Mouse (Mus musculus) myocyte (in vitro differentiated cells): ENCODE measurements around the gene Cnot6. TPM values are rescaled to one million over a fixed set of nuclear protein-coding genes. Genes with fewer than 3 reads are reported as not detected.

Experiments
- H3K27me3 ChIP-seq: one replicate; pipeline ENCODE4 v1.6.1; 2011; ENCODE audit not compliant: control insufficient read depth, insufficient read depth, insufficient read length
- H3K36me3 ChIP-seq: one replicate; pipeline ENCODE4 v1.6.1; 2011; ENCODE audit not compliant: control insufficient read depth, insufficient read depth
- H3K4me2 ChIP-seq: one replicate; pipeline ENCODE4 v1.6.1; 2011; ENCODE audit warnings: low read depth, control low read depth
- H3K4me3 ChIP-seq: one replicate; pipeline ENCODE4 v1.5.1; 2011; ENCODE audit warnings: mild to moderate bottlenecking, control low read depth, moderate library complexity
- H3K79me2 ChIP-seq: one replicate; pipeline ENCODE4 v1.6.1; 2011; ENCODE audit not compliant: control insufficient read depth, insufficient read depth
- H3ac ChIP-seq: one replicate; pipeline ENCODE4 v1.6.1; 2011; ENCODE audit not compliant: control insufficient read depth, insufficient read length
- CEBPB ChIP-seq: IDR thresholded peaks from 2 replicates; pipeline ENCODE4 v1.6.1; 2011; ENCODE audit warnings: mild to moderate bottlenecking, moderate library complexity; ENCODE audit not compliant: poor library complexity, insufficient read depth, severe bottlenecking
- E2F4 ChIP-seq: IDR thresholded peaks from one replicate; pipeline ENCODE4 v1.6.1; 2011; ENCODE audit warnings: mild to moderate bottlenecking, control low read depth, moderate library complexity; ENCODE audit not compliant: insufficient read depth
- MAX ChIP-seq: IDR thresholded peaks from one replicate; pipeline ENCODE4 v1.6.1; 2011; ENCODE audit warnings: low read depth, mild to moderate bottlenecking, control low read depth
- MYOD1 ChIP-seq, 3 experiments: IDR thresholded peaks; one replicate each; pipeline ENCODE4 v1.6.1; 2011; ENCODE audit warnings: control low read depth in 2 of 3, low read depth in 2 of 3, mild to moderate bottlenecking in 2 of 3, moderate library complexity in 1 of 3; ENCODE audit not compliant: insufficient read length in 2 of 3, control insufficient read depth in 1 of 3
- MYOG ChIP-seq, 3 experiments: IDR thresholded peaks; one replicate each; pipeline ENCODE4 v1.6.1; 2011; ENCODE audit warnings: control low read depth in 2 of 3, low read depth in 2 of 3, mild to moderate bottlenecking in 2 of 3; ENCODE audit not compliant: insufficient read length in 2 of 3, control insufficient read depth in 1 of 3, insufficient read depth in 1 of 3
- POLR2A ChIP-seq: IDR thresholded peaks from one replicate; pipeline ENCODE4 v1.6.1; 2011; ENCODE audit warnings: low read depth, mild to moderate bottlenecking, control low read depth, moderate library complexity; ENCODE audit not compliant: insufficient read length
- POLR2AphosphoS2 ChIP-seq: IDR thresholded peaks from one replicate; pipeline ENCODE4 v1.6.1; 2011; ENCODE audit warnings: low read depth, control low read depth; ENCODE audit not compliant: insufficient read length
- REST ChIP-seq: IDR thresholded peaks from one replicate; pipeline ENCODE4 v1.6.1; 2011; ENCODE audit warnings: mild to moderate bottlenecking, control low read depth, moderate library complexity; ENCODE audit not compliant: insufficient read depth, insufficient read length
- SRF ChIP-seq: IDR thresholded peaks from one replicate; pipeline ENCODE4 v1.6.1; 2011; ENCODE audit warnings: low read depth; ENCODE audit not compliant: control insufficient read depth, insufficient read length
- TCF12 ChIP-seq: IDR thresholded peaks from one replicate; pipeline ENCODE4 v1.6.1; 2011; ENCODE audit warnings: mild to moderate bottlenecking, control low read depth; ENCODE audit not compliant: poor library complexity, insufficient read depth, severe bottlenecking
- TCF3 ChIP-seq: IDR thresholded peaks from one replicate; pipeline ENCODE4 v1.6.1; 2011; ENCODE audit warnings: low read depth, control low read depth; ENCODE audit not compliant: insufficient read length
- USF1 ChIP-seq: IDR thresholded peaks from one replicate; pipeline ENCODE4 v1.6.1; 2011; ENCODE audit warnings: low read depth, mild to moderate bottlenecking, control low read depth, moderate library complexity
- polyA plus RNA-seq: library from polyadenylated mRNA; unstranded; fragments of >200 nt; fragmentation: generic; extraction: Trizol; gene quantifications from one replicate; pipeline ENCODE4 v1.2.1, GENCODE M21; 2012; ENCODE audit warnings: missing spikeins

The Cnot6 gene
- polyA plus RNA-seq, 1 experiment, result 12.1 TPM

GRCm38 (mm10) chr11:49702014-49702413 is 10.5 kb downstream of the Cnot6 start:
- Histone ChIP-seq H3ac (no peak overlapping the region), H3K4me2 (no peak overlapping the region)

GRCm38 (mm10) chr11:49699079-49699478 is 13.4 kb downstream of the Cnot6 start:
- Histone ChIP-seq H3K4me3 (no peak overlapping the region), H3K4me2 (no peak overlapping the region), H3K36me3 (peaks cover 33% of the 10 kb centered on the region), H3K27me3 (no peaks in the 10 kb centered on the region), H3ac (no peak overlapping the region), H3K79me2 (peaks cover 99% of the 10 kb centered on the region)
- TF ChIP-seq POLR2A (no peak), SRF (no peak), TCF3 (no peak)

More at GRCm38 (mm10) chr11:49702014-49702413, 10.5 kb downstream of the Cnot6 start:
- Histone ChIP-seq H3K4me3 (no peak overlapping the region), H3K36me3 (peaks cover 47% of the 10 kb centered on the region), H3K27me3 (no peaks in the 10 kb centered on the region), H3K79me2 (peaks cover 99% of the 10 kb centered on the region)
- TF ChIP-seq USF1, result no peak
- TF ChIP-seq POLR2AphosphoS2, result no peak
- TF ChIP-seq REST, result no peak
- TF ChIP-seq TCF3, result no peak
- TF ChIP-seq CEBPB, result no peak
- TF ChIP-seq TCF12, result no peak
- no peak for TF ChIP-seq MYOD1 (IDR thresholded peaks at IDR 0.05; ENCODE audit: control insufficient read depth in 1 of 3, insufficient read length in 2 of 3, low read depth in 2 of 3)
- TF ChIP-seq MYOG (IDR thresholded peaks at IDR 0.05; ENCODE audit: control insufficient read depth in 1 of 3, insufficient read depth in 1 of 3, insufficient read length in 2 of 3, low read depth in 2 of 3), result no peak
- TF ChIP-seq SRF, result no peak
- no peak for TF ChIP-seq POLR2A
- TF ChIP-seq E2F4, result no peak
- TF ChIP-seq MAX, result no peak

- TF ChIP-seq USF1 (no peak), E2F4 (no peak), TCF3 (no peak), TCF12 (no peak), POLR2A (no peak), MYOG (IDR thresholded peaks at IDR 0.05; ENCODE audit: control insufficient read depth in 1 of 3, insufficient read depth in 1 of 3, insufficient read length in 2 of 3, low read depth in 2 of 3) (no peak), CEBPB (no peak), MYOD1 (IDR thresholded peaks at IDR 0.05; ENCODE audit: control insufficient read depth in 1 of 3, insufficient read length in 2 of 3, low read depth in 2 of 3) (no peak), SRF (no peak), REST (no peak), POLR2AphosphoS2 (no peak), MAX (no peak)
- H3K36me3 ChIP-seq, result peaks cover 31% of the 10 kb centered on the region
- H3K79me2 ChIP-seq, result peaks cover 99% of the 10 kb centered on the region
- no peaks in the 10 kb centered on the region for H3K27me3 ChIP-seq
- H3ac ChIP-seq, result no peak overlapping the region
- no peak overlapping the region for H3K4me2 ChIP-seq
- no peak overlapping the region for H3K4me3 ChIP-seq
Measured at GRCm38 (mm10) chr11:49697779-49698178, 14.7 kb downstream of the Cnot6 start.

DNA sequence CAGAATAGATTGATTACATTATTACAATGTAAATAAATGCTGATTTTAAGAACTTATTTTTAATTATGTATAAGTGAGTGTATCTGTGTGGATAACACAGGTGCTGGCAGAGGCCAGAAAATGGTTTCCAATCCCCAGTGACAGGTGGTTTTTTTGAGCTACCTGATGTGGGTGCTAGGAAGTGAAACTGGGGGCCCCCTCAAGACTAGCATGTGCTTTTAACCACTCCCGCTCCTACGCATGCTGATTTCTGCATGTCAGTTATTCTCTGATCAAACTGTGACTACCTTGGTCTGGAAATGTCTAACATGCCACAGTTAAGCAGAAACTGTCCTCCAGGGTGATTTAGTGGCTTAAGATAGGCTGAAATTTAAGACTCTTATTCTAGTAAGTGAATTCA is 16.1 kb downstream of the Cnot6 start:
- TF ChIP-seq MAX (no peak), POLR2A (no peak), SRF (no peak), TCF3 (no peak)
- peaks cover 99% of the 10 kb centered on the region for H3K79me2 ChIP-seq
- H3K4me3 ChIP-seq, result no peak overlapping the region
- no peak overlapping the region for H3ac ChIP-seq
- peaks cover 25% of the 10 kb centered on the region for H3K36me3 ChIP-seq
- H3K4me2 ChIP-seq, result no peak overlapping the region
- no peaks in the 10 kb centered on the region for H3K27me3 ChIP-seq

GRCm38 (mm10) chr11:49695695-49696094 is 16.8 kb downstream of the Cnot6 start:
- no peak overlapping the region for H3K4me2 ChIP-seq
- TF ChIP-seq REST (no peak), USF1 (no peak), MAX (no peak), SRF (no peak), CEBPB (no peak), POLR2AphosphoS2 (no peak), TCF12 (no peak), E2F4 (no peak), TCF3 (no peak), POLR2A (no peak), MYOG (IDR thresholded peaks at IDR 0.05; ENCODE audit: control insufficient read depth in 1 of 3, insufficient read depth in 1 of 3, insufficient read length in 2 of 3, low read depth in 2 of 3) (no peak), MYOD1 (IDR thresholded peaks at IDR 0.05; ENCODE audit: control insufficient read depth in 1 of 3, insufficient read length in 2 of 3, low read depth in 2 of 3) (no peak)
- peaks cover 19% of the 10 kb centered on the region for H3K36me3 ChIP-seq
- H3K79me2 ChIP-seq, result peaks cover 100% of the 10 kb centered on the region
- H3ac ChIP-seq, result no peak overlapping the region
- H3K4me3 ChIP-seq, result no peak overlapping the region
- H3K27me3 ChIP-seq, result no peaks in the 10 kb centered on the region
